Mouse (Mus musculus): Measurements from ENCODE around the gene Gbp5.

- TF ChIP-seq GATA1 (IDR thresholded peaks at IDR 0.05; ENCODE audit: low read depth, low read length) (no peak), E2F4 (IDR thresholded peaks at IDR 0.05; ENCODE audit: borderline replicate concordance, low read depth, low read length) (no peak), RCOR1 (IDR thresholded peaks at IDR 0.05; ENCODE audit: low read depth, low read length) (no peak), CTCF (IDR thresholded peaks at IDR 0.05 in 2 of 3, conservative IDR thresholded peaks at IDR 0.05 in 1 of 3; ENCODE audit: control insufficient read depth in 1 of 3, insufficient read depth in 1 of 3, low read depth in 2 of 3, low read length in 3 of 3, poor library complexity in 1 of 3, severe bottlenecking in 1 of 3) (no peak), NELFE (IDR thresholded peaks at IDR 0.05; ENCODE audit: low read depth, low read length) (no peak), ZC3H11A (IDR thresholded peaks at IDR 0.05; ENCODE audit: low read depth, low read length) (no peak), KAT2A (conservative IDR thresholded peaks at IDR 0.05; ENCODE audit: low read depth, low read length) (no peak), MAX (IDR thresholded peaks at IDR 0.05; ENCODE audit: low read length) (no peak)
Measured at GRCm38 (mm10) chr3:142495146-142495655, 1.4 kb downstream of the Gbp5 start.
